Mouse (Mus musculus) macrophage (primary cell): ENCODE measurements at regions not wholly inside any gene's neighbourhood (a gene's known extent, or its start where the extent isn't known, plus 50 kb on each side); places are given as distances from the start of the nearest gene placed in this dataset.

Experiments used
- H3K27ac ChIP-seq: fragments of 350-480 bp; formaldehyde crosslinking; 2 replicates; pipeline ENCODE4 v1.9.0; 2021
- H3K36me3 ChIP-seq: fragments of 350-480 bp; formaldehyde crosslinking; 2 replicates; pipeline ENCODE4 v1.9.0; 2021; ENCODE audit errors: inconsistent target
- H3K4me3 ChIP-seq: fragments of 350-480 bp; formaldehyde crosslinking; 2 replicates; pipeline ENCODE4 v1.9.0; 2021; ENCODE audit errors: inconsistent target
- H3K79me2 ChIP-seq: fragments of 350-480 bp; formaldehyde crosslinking; 2 replicates; pipeline ENCODE4 v1.9.0; 2021; ENCODE audit errors: inconsistent target
- WGBS: methylation state at CpG from one replicate; pipeline ENCODE4 v1.1.7; 2026; ENCODE audit warnings: inconsistent platforms; ENCODE audit not compliant: missing documents; 5-methylcytosine and 5-hydroxymethylcytosine counted together

GRCm38 (mm10) chr15:50563611-50564010 lies 3321.1 kb upstream of the Gm7489 start:
- WGBS, result 93% methylated on average over 3 of the region's 3 CpGs
- no peak overlapping the region for H3K4me3 ChIP-seq
- no peaks in the 10 kb centered on the region for H3K36me3 ChIP-seq

GRCm38 (mm10) chr15:50580811-50581210 lies 3303.9 kb upstream of the Gm7489 start:
- H3K27ac ChIP-seq, result no peak overlapping the region
- H3K79me2 ChIP-seq, result no peaks in the 10 kb centered on the region
- no peak overlapping the region for H3K4me3 ChIP-seq
- 95% methylated on average over 5 of the region's 5 CpGs for WGBS
- no peaks in the 10 kb centered on the region for H3K36me3 ChIP-seq

More at GRCm38 (mm10) chr15:50563611-50564010, 3321.1 kb upstream of the Gm7489 start:
- Histone ChIP-seq H3K27ac (no peak overlapping the region), H3K79me2 (no peaks in the 10 kb centered on the region)

GRCm38 (mm10) chr15:50583951-50584350 lies 3300.8 kb upstream of the Gm7489 start:
- no peaks in the 10 kb centered on the region for H3K36me3 ChIP-seq
- H3K79me2 ChIP-seq, result no peaks in the 10 kb centered on the region
- H3K4me3 ChIP-seq, result no peak overlapping the region
- H3K27ac ChIP-seq, result no peak overlapping the region

GRCm38 (mm10) chr15:50585496-50585895 lies 3299.2 kb upstream of the Gm7489 start:
- H3K36me3 ChIP-seq, result no peaks in the 10 kb centered on the region
- 91% methylated on average over 6 of the region's 6 CpGs for WGBS
- no peak overlapping the region for H3K4me3 ChIP-seq
- H3K27ac ChIP-seq, result no peak overlapping the region
- H3K79me2 ChIP-seq, result no peaks in the 10 kb centered on the region
